Mouse (Mus musculus): ENCODE data around the gene Phf6. TPM values are rescaled to one million over a fixed set of nuclear protein-coding genes. Genes with fewer than 3 reads are reported as not detected.

Gene Phf6
- polyA plus RNA-seq, 1 experiment from 2014 or later, result 98.6 TPM

- ATAC-seq, result no peak
- Histone ChIP-seq H3K27ac (ENCODE audit: low read depth, low read length) (no peak overlapping the region), H3K36me3 (ENCODE audit: control insufficient read depth, insufficient read depth, low read length) (no peaks in the 10 kb centered on the region), H3K9ac (ENCODE audit: low read length) (no peak overlapping the region), H3K4me2 (ENCODE audit: low read length) (no peak overlapping the region), H3K9me3 (replicated peaks; ENCODE audit: control insufficient read depth, low read length) (no peaks in the 10 kb centered on the region), H3K27me3 (replicated peaks; ENCODE audit: control insufficient read depth, insufficient read depth, low read length) (no peaks in the 10 kb centered on the region), H3K4me3 (ENCODE audit: low read depth, low read length) (no peak overlapping the region), H3K4me1 (ENCODE audit: control insufficient read depth, insufficient read depth, low read length) (no peaks in the 10 kb centered on the region)
- DNase-seq (ENCODE audit: low spot score), result peak; percentile 16
- 38% methylated on average over 5 of the region's 5 CpGs for WGBS
Measured at GRCm38 (mm10) chrX:52961559-52962110, 49.6 kb downstream of the Phf6 start.

GRCm38 (mm10) chrX:52965149-52965548, 53.1 kb downstream of the Phf6 start:
- H3K36me3 ChIP-seq (ENCODE audit: control insufficient read depth, insufficient read depth, low read length), result no peaks in the 10 kb centered on the region
- WGBS, result 86% methylated on average over 2 of the region's 2 CpGs
- no peak for ATAC-seq
- no peak overlapping the region for H3K27ac ChIP-seq (ENCODE audit: low read depth, low read length)
- no peak overlapping the region for H3K9ac ChIP-seq (ENCODE audit: low read length)
- no peak for DNase-seq (ENCODE audit: low spot score)
- H3K4me2 ChIP-seq (ENCODE audit: low read length), result no peak overlapping the region
- no peak overlapping the region for H3K4me3 ChIP-seq (ENCODE audit: low read depth, low read length)
- H3K9me3 ChIP-seq (replicated peaks; ENCODE audit: control insufficient read depth, low read length), result no peaks in the 10 kb centered on the region
- no peaks in the 10 kb centered on the region for H3K4me1 ChIP-seq (ENCODE audit: control insufficient read depth, insufficient read depth, low read length)
- no peaks in the 10 kb centered on the region for H3K27me3 ChIP-seq (replicated peaks; ENCODE audit: control insufficient read depth, insufficient read depth, low read length)

GRCm38 (mm10) chrX:52971211-52972006, 59.3 kb downstream of the Phf6 start:
- H3K4me3 ChIP-seq (ENCODE audit: low read depth, low read length), result no peak overlapping the region
- H3K36me3 ChIP-seq (ENCODE audit: control insufficient read depth, insufficient read depth, low read length), result no peaks in the 10 kb centered on the region
- H3K27me3 ChIP-seq (replicated peaks; ENCODE audit: control insufficient read depth, insufficient read depth, low read length), result no peaks in the 10 kb centered on the region
- H3K9me3 ChIP-seq (replicated peaks; ENCODE audit: control insufficient read depth, low read length), result no peaks in the 10 kb centered on the region
- no peak overlapping the region for H3K9ac ChIP-seq (ENCODE audit: low read length)
- no peaks in the 10 kb centered on the region for H3K4me1 ChIP-seq (ENCODE audit: control insufficient read depth, insufficient read depth, low read length)
- no peak for ATAC-seq
- no peak overlapping the region for H3K27ac ChIP-seq (ENCODE audit: low read depth, low read length)
- no peak overlapping the region for H3K4me2 ChIP-seq (ENCODE audit: low read length)
- no peak for DNase-seq (ENCODE audit: low spot score)
- 67% methylated on average over 3 of the region's 3 CpGs for WGBS

- Histone ChIP-seq H3K36me3 (ENCODE audit: control insufficient read depth, insufficient read depth, low read length) (no peaks in the 10 kb centered on the region), H3K4me3 (ENCODE audit: low read depth, low read length) (no peak overlapping the region), H3K27me3 (replicated peaks; ENCODE audit: control insufficient read depth, insufficient read depth, low read length) (no peaks in the 10 kb centered on the region), H3K9ac (ENCODE audit: low read length) (no peak overlapping the region), H3K27ac (ENCODE audit: low read depth, low read length) (no peak overlapping the region), H3K9me3 (replicated peaks; ENCODE audit: control insufficient read depth, low read length) (no peaks in the 10 kb centered on the region), H3K4me2 (ENCODE audit: low read length) (no peak overlapping the region), H3K4me1 (ENCODE audit: control insufficient read depth, insufficient read depth, low read length) (no peaks in the 10 kb centered on the region)
- ATAC-seq (no peak), DNase-seq (ENCODE audit: low spot score) (no peak)
- WGBS, result 68% methylated on average over 1 of the region's 1 CpGs
Measured at GRCm38 (mm10) chrX:52972129-52972528, 60.1 kb downstream of the Phf6 start.

GRCm38 (mm10) chrX:52972680-52973079, 60.6 kb downstream of the Phf6 start:
- Histone ChIP-seq H3K36me3 (ENCODE audit: control insufficient read depth, insufficient read depth, low read length) (no peaks in the 10 kb centered on the region), H3K27me3 (replicated peaks; ENCODE audit: control insufficient read depth, insufficient read depth, low read length) (no peaks in the 10 kb centered on the region), H3K9me3 (replicated peaks; ENCODE audit: control insufficient read depth, low read length) (no peaks in the 10 kb centered on the region), H3K4me3 (ENCODE audit: low read depth, low read length) (no peak overlapping the region), H3K27ac (ENCODE audit: low read depth, low read length) (no peak overlapping the region), H3K9ac (ENCODE audit: low read length) (no peak overlapping the region), H3K4me2 (ENCODE audit: low read length) (no peak overlapping the region), H3K4me1 (ENCODE audit: control insufficient read depth, insufficient read depth, low read length) (no peaks in the 10 kb centered on the region)
- 100% methylated on average over 1 of the region's 1 CpGs for WGBS
- ATAC-seq (no peak), DNase-seq (ENCODE audit: low spot score) (no peak)

GRCm38 (mm10) chrX:52978576-52978975, 66.5 kb downstream of the Phf6 start:
- H3K4me2 ChIP-seq (ENCODE audit: low read length), result no peak overlapping the region
- H3K4me1 ChIP-seq (ENCODE audit: control insufficient read depth, insufficient read depth, low read length), result no peaks in the 10 kb centered on the region
- no peak for DNase-seq (ENCODE audit: low spot score)
- no peak overlapping the region for H3K4me3 ChIP-seq (ENCODE audit: low read depth, low read length)
- no peaks in the 10 kb centered on the region for H3K9me3 ChIP-seq (replicated peaks; ENCODE audit: control insufficient read depth, low read length)
- no peaks in the 10 kb centered on the region for H3K27me3 ChIP-seq (replicated peaks; ENCODE audit: control insufficient read depth, insufficient read depth, low read length)
- no peak overlapping the region for H3K27ac ChIP-seq (ENCODE audit: low read depth, low read length)
- ATAC-seq, result no peak
- WGBS, result 56% methylated on average over 1 of the region's 1 CpGs
- H3K36me3 ChIP-seq (ENCODE audit: control insufficient read depth, insufficient read depth, low read length), result no peaks in the 10 kb centered on the region
- H3K9ac ChIP-seq (ENCODE audit: low read length), result no peak overlapping the region

- Histone ChIP-seq H3K4me2 (ENCODE audit: low read length) (no peak overlapping the region), H3K36me3 (ENCODE audit: control insufficient read depth, insufficient read depth, low read length) (no peaks in the 10 kb centered on the region), H3K4me3 (ENCODE audit: low read depth, low read length) (no peak overlapping the region), H3K9me3 (replicated peaks; ENCODE audit: control insufficient read depth, low read length) (no peaks in the 10 kb centered on the region), H3K27ac (ENCODE audit: low read depth, low read length) (no peak overlapping the region), H3K27me3 (replicated peaks; ENCODE audit: control insufficient read depth, insufficient read depth, low read length) (no peaks in the 10 kb centered on the region), H3K9ac (ENCODE audit: low read length) (no peak overlapping the region), H3K4me1 (ENCODE audit: control insufficient read depth, insufficient read depth, low read length) (no peaks in the 10 kb centered on the region)
- ATAC-seq (no peak), DNase-seq (ENCODE audit: low spot score) (no peak)
- WGBS, result 75% methylated on average over 3 of the region's 3 CpGs
Measured at GRCm38 (mm10) chrX:52981378-52981777, 69.3 kb downstream of the Phf6 start.

- Histone ChIP-seq H3K27ac (ENCODE audit: low read depth, low read length) (peak within 1 kb of the TSS; percentile 75), H3K4me3 (ENCODE audit: low read depth, low read length) (peak within 1 kb of the TSS; percentile 58), H3K27me3 (replicated peaks; ENCODE audit: control insufficient read depth, insufficient read depth, low read length) (no peaks in the 10 kb centered on the region), H3K36me3 (ENCODE audit: control insufficient read depth, insufficient read depth, low read length) (no peaks in the 10 kb centered on the region), H3K4me2 (ENCODE audit: low read length) (peak within 1 kb of the TSS; percentile 51), H3K4me1 (ENCODE audit: control insufficient read depth, insufficient read depth, low read length) (peaks cover 3% of the 10 kb centered on the region; the same call in 1 of the 2 replicates), H3K9me3 (replicated peaks; ENCODE audit: control insufficient read depth, low read length) (no peaks in the 10 kb centered on the region), H3K9ac (ENCODE audit: low read length) (peak within 1 kb of the TSS; percentile 83)
- peak; percentile 88 for DNase-seq (ENCODE audit: low spot score)
- 31% methylated on average over 68 of the region's 72 CpGs for WGBS
- ATAC-seq, result peak; percentile 99
Measured at GRCm38 (mm10) chrX:52987905-52988783, 76.1 kb downstream of the Phf6 start, which contains the start of gene Hprt. Gene Hprt (plus strand): TSS chrX:52988137.

Data from forebrain, embryonic 14.5 days (tissue).